Mouse (Mus musculus): ENCODE data around the gene Kif21b. TPM values are rescaled to one million over a fixed set of nuclear protein-coding genes. Genes with fewer than 3 reads are reported as not detected.

Kif21b gene
- total RNA-seq, 4 experiments from 2014 or later: 0.57 to 1.3 (median 0.67) TPM

Other genes with a start within 250 kb of the Kif21b start
- not detected for gene Pkp1, start 212.2 kb upstream of the Kif21b start, total RNA-seq (2022)
- gene Igfn1, start 125.0 kb upstream of the Kif21b start, total RNA-seq (2022): under 1 TPM; 0.05 to 0.16 (median 0.10) TPM
- 10 to 100 TPM; 12.6 to 21.0 (median 17.3) TPM for gene Tmem9, start 123.2 kb upstream of the Kif21b start, total RNA-seq (2022)
- not detected for gene Ascl5, start 80.6 kb upstream of the Kif21b start, total RNA-seq (2022)
- 10 to 100 TPM; 15.3 to 19.4 (median 18.4) TPM for gene Cacna1s, start 78.6 kb upstream of the Kif21b start, total RNA-seq (2022)
- gene Mroh3, start 81.4 kb downstream of the Kif21b start, total RNA-seq (2022): not detected
- gene Inava, start 102.9 kb downstream of the Kif21b start, total RNA-seq (2022): not detected
- gene Gpr25, start 129.5 kb downstream of the Kif21b start, total RNA-seq (2022): not detected
- 10 to 100 TPM; 17.7 to 24.0 (median 19.5) TPM for gene Camsap2, start 214.7 kb downstream of the Kif21b start, total RNA-seq (2022)